Mouse (Mus musculus) common myeloid progenitor, adult 5-6 weeks (primary cell): Measurements from ENCODE around the gene Klhl23. TPM values are rescaled to one million over a fixed set of nuclear protein-coding genes. Genes with fewer than 3 reads are reported as not detected.

Experiments
- ATAC-seq: replicated peaks from 2 replicates; pipeline ENCODE4 v1.8.0; 2016; ENCODE audit warnings: low read depth, mild to moderate bottlenecking, moderate TSS enrichment, inconsistent platforms; ENCODE audit not compliant: poor library complexity, severe bottlenecking
- total RNA-seq: library from RNA; stranded (forward); fragments of 200-1000, 187-1606 nt; gene quantifications from 2 replicates; pipeline ENCODE4 v1.2.3, GENCODE M21; 2017

Klhl23 gene
- total RNA-seq, 1 experiment from 2014 or later = 28.2 TPM

- no peak for ATAC-seq
Observed at GRCm38 (mm10) chr2:69828031-69828430, 6.3 kb downstream of the Klhl23 start.

- 0 out of 2 replicates have a peak, but pooled peaks have one; percentile 22 for ATAC-seq
Observed at GRCm38 (mm10) chr2:69829680-69830079, 7.9 kb downstream of the Klhl23 start.

GRCm38 (mm10) chr2:69830116-69830515 lies 8.4 kb downstream of the Klhl23 start:
- no peak for ATAC-seq

- ATAC-seq = no peak
Observed at GRCm38 (mm10) chr2:69837244-69837967, 15.7 kb downstream of the Klhl23 start.

DNA sequence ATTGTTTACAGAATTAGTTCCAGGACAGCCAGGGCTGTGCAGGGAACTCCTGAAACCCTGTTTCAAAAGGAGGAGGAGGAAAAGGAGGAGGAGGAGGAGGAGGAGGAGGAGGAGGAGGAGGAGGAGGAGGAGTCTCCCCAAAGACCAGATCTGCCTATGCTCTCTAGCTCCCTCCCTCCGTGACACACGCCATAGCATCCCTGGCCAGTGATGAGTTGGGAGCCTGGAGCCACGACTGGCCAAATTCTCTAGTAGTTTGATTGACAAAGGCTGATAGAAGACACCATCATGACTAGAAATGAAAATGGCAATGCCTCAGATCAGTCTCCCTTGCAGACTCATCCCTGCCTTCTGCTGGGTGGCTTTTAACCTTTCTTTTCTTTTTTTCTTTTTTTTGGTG lies 16.3 kb downstream of the Klhl23 start:
- 0 out of 2 replicates have a peak, but pooled peaks have one; percentile 50 for ATAC-seq

DNA sequence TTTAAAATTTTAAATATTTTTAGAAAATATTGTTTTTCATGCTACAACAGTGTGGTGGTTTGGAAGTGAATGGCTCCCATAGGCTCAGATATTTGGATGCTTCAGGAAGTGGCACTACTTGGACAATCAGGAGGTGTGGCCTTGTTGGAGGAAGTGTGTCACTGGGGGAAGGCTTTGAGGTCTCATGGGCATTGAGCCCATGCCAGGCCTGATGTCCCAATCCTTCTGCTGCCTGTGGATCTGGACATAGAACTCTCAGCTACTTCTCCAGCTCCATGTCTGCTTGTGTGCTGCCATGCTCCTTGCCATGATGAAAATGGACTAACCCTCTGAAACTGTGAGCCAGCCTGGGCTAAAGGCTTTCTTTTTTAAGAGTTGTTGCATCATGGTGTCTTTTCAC lies 17.0 kb downstream of the Klhl23 start:
- ATAC-seq = no peak

DNA sequence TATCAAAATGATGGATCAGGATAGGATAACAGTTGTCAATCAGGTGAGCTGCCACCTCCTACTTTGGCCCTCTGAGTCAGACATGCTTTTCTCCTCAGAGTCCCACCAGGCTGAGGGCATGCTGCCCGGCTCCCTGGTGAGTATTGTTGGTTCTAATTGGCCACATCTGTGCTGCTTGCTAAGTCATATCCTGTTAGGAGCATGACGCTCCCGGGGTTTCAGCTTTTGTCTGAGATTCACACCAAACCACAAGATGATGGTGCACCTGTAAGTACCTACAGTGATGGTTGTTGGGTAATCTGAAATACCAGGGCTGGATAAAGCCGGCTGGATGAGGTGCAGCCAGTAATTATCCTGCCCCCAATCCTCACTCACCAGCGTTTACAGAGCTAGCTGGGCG lies 18.5 kb downstream of the Klhl23 start:
- ATAC-seq = no peak

- no peak for ATAC-seq
Observed at GRCm38 (mm10) chr2:69849215-69849614, 27.5 kb downstream of the Klhl23 start.

- peak; percentile 81 for ATAC-seq
Observed at GRCm38 (mm10) chr2:69851427-69852058, 29.8 kb downstream of the Klhl23 start.

GRCm38 (mm10) chr2:69856392-69856791 lies 34.6 kb downstream of the Klhl23 start:
- ATAC-seq = peak; percentile 77

DNA sequence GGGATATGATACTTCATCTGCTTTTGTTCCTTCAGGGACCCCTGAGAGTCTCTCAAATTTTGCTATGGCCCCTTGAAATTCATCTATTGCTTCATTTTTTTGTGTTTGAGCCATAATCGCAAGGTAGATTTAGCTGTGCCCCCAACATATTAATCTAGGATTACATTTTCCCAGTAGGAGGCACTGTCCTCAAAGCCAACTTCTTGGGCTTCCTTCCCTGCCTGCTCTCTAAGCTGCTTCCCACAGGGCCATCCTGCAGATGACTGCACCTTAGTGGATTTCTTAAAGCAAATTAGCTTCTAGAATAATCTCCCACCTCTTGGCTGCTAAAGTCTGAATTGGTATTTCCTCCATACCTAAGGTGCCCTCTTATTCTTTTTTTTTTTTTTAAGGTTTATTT lies 36.1 kb downstream of the Klhl23 start:
- no peak for ATAC-seq

DNA sequence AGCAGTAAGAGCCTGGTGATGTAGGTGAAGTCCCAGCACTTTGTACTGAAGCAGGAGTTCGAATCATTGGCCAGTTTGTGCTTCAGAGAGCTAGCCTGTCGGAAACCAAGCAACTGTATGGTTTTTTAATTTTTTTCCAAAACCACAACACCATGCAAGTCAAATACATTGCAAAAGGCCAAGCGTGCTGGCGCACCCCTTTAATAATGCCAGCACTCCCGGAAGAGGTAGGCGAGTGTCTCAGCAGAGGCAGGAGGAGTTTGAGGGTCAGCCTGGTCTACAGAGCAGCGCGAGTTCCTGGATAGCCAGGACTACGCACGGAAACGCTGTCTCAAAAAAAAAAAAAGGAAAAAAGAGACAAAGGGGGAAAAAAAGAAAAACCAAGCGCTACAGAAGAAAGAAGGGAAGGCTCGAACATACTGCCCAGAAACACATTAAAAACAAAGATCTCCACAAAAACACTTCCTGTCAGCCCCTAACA lies 39.3 kb downstream of the Klhl23 start:
- ATAC-seq = peak; percentile 62

GRCm38 (mm10) chr2:69861485-69862091 lies 39.8 kb downstream of the Klhl23 start, which contains the start of gene Ssb:
TSS of gene Ssb (plus strand) at chr2:69861562.
- ATAC-seq = peak; percentile 88

DNA sequence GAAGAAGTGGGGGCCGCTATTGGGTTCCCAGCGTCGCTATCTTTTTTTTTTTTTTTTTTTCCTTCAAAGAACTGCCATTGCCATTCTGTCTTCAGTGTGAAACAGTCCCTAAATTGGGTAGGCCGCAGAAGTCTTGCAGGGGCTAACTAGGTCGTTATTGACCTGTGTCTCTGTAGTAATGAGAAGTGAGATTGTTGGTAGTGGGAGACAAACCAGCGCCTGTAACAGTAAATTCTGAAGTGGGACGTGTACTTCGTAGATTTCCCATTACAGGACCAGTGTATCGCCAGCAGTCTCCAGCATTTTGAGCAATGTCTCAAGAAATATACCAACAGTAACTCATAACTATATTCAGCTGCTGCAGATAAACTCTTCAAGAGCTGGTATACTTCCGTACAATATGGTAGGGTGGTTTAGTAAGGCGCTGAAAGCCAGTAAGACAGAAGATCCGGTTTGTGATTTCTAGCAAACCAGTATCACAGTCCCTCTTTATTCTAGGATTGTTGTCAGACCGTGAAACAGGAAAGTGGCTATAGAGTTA lies 40.4 kb downstream of the Klhl23 start:
- no peak for ATAC-seq

- no peak for ATAC-seq
Observed at GRCm38 (mm10) chr2:69883990-69884391, 62.2 kb downstream of the Klhl23 start.

- no peak for ATAC-seq
Observed at GRCm38 (mm10) chr2:69884581-69884980, 62.8 kb downstream of the Klhl23 start.

GRCm38 (mm10) chr2:69885050-69885449 lies 63.3 kb downstream of the Klhl23 start:
- 0 out of 2 replicates have a peak, but pooled peaks have one; percentile 5 for ATAC-seq

DNA sequence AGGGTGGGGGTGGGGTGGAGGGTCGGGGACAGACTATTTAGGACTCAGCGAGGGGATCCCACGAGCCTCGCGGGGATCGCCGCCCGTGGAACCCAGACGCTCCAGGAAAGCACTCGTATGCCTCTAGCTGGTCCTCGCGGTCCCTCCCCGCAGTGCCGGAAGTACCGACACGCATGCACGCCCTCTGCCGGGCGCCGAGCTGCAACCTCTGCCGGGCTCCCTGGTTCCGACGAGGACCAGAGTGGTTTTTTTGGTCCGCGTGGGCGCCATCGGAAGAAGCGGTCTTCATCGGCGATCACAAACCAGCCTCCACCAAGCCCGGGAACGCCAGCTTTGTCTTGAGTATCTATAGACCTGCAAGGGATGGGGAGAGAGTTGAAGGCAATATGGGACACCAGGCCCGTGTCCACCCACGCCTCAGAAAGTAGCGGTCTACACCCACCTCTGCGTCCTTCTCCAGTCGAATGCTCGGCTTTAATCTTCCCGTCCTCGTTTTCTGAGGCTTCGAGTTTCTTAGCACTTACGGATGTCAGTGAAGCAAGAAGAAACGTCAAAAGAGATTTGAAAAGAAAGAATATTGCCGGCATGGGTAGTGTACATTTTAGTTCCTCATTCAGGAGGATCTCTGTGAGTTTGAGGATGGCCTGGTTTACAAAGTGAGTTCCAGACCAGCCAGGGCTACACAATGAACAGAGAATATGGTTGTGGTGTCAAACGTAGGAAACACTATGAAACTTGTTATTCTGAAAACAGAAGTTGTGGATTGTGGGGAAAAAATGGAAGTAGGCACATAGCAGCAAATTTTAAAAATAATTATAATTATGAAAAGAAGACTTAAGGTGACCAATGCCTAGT lies 63.9 kb downstream of the Klhl23 start, which contains the start of gene Mettl5:
TSS of gene Mettl5 (minus strand) at position 165 of the 855 bp plus-strand sequence.
- peak; percentile 99 for ATAC-seq
